Mouse (Mus musculus) liver, postnatal 0 days (tissue): ENCODE measurements around the gene Klhl29.

Experiments
- CTCF ChIP-seq: sonication (generic); IDR thresholded peaks from 2 replicates; pipeline ENCODE4 v1.5.1; 2016; ENCODE audit warnings: antibody characterized with exemption, low read depth
- EP300 ChIP-seq: IDR thresholded peaks from 2 replicates; pipeline ENCODE4 v1.6.1; 2016; ENCODE audit warnings: antibody characterized with exemption, low read depth, mild to moderate bottlenecking

GRCm38 (mm10) chr12:5301841-5302240 lies 73.6 kb downstream of the Klhl29 start:
- TF ChIP-seq EP300 (no peak), CTCF (no peak)
